Mouse (Mus musculus) gastrocnemius, postnatal 25 days (tissue): ENCODE data around the gene Smim4. TPM values are rescaled to one million over a fixed set of nuclear protein-coding genes. Genes with fewer than 3 reads are reported as not detected.

Experiments used
- DNase-seq: peaks from one replicate; pipeline ENCODE4 v3.0.0; 2022
- total RNA-seq, 2 experiments: library from RNA; stranded (reverse); gene quantifications; 1 replicate in 1 of 2; 2 replicates in 1 of 2; pipeline ENCODE4 v1.2.3; 2021

The Smim4 gene
- total RNA-seq, 2 experiments from 2014 or later = 37.6 to 43.8 TPM

GRCm38 (mm10) chr14:31138897-31139429 is 10.2 kb upstream of the Smim4 start:
- peak; percentile 6 for DNase-seq

DNA sequence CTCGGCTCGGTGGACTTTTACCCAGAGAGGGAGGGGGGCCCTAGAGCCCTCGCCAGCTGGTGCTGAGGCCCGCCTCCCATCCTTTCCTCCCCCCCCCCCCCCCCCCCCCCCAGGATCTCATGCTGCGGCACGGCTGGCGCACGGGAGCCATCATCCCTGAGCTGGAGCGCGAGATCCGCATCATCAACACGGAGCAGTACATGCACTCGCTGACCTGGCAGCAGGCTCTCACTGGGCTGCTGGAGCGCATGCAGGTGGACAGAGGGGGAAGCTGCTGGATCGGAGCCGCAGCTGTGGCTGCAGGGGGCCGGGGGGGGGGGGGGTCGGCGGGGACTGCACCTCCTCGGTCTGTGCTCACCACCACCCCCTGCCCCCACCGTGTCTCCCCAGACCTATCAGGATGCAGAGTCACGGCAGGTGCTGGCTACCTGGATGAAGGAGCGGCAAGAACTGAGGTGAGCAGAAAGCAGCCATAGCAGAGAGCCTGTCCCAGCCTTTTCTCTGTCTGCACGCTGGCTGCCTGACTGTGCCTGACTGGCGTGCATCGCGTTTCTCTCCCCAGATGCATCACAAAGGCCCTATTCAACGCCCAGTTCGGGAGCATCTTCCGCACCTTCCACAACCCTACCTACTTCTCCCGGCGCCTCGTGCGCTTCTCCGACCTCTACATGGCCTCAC is 9.6 kb upstream of the Smim4 start:
- peak; percentile 4 for DNase-seq

- DNase-seq = no peak
These were observed 9.0 kb upstream of the Smim4 start for GRCm38 (mm10) chr14:31137791-31138190.

GRCm38 (mm10) chr14:31137281-31137595 is 8.5 kb upstream of the Smim4 start:
- no peak for DNase-seq

DNA sequence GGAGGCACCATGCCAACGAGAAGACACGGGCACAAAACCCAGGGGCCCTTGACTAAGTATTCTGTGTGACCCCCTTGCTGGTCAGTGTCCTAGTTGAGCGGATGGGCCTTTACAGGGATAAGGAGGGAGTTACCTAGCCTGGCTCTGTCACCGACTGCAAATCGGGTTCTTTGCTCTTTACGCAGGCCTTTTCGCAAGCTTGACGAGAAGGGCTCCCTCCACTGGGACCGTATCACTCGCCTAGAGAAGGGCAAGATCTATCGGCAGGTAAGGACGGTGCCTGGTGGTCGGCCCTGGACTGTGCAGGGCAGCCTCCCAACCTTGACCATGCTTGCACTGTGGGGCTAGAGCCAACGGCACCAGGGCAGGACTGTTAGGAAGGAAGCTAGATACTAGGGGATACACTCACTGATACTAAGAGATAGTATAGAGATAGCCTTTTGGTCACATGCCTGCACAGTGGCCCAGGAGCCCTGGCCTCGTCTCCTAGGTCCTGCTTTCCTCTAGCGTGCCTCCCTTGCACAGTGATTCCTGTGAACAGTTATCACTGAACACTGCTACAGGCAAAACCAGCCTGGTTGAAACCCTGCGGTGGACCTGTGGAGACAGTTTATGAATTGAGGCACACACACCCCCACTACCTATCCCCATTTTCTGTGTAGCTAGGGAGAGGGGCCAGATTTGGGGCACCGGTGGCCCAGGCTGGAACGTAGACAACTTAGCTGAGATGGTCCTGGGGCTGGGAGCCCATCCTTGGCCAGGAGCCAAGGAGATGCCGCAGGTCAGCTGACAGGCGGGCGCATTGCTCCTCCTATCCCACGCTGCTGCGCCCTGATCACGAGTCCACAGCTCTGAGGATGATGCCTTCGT is 7.9 kb upstream of the Smim4 start:
- peak; percentile 5 for DNase-seq

DNA sequence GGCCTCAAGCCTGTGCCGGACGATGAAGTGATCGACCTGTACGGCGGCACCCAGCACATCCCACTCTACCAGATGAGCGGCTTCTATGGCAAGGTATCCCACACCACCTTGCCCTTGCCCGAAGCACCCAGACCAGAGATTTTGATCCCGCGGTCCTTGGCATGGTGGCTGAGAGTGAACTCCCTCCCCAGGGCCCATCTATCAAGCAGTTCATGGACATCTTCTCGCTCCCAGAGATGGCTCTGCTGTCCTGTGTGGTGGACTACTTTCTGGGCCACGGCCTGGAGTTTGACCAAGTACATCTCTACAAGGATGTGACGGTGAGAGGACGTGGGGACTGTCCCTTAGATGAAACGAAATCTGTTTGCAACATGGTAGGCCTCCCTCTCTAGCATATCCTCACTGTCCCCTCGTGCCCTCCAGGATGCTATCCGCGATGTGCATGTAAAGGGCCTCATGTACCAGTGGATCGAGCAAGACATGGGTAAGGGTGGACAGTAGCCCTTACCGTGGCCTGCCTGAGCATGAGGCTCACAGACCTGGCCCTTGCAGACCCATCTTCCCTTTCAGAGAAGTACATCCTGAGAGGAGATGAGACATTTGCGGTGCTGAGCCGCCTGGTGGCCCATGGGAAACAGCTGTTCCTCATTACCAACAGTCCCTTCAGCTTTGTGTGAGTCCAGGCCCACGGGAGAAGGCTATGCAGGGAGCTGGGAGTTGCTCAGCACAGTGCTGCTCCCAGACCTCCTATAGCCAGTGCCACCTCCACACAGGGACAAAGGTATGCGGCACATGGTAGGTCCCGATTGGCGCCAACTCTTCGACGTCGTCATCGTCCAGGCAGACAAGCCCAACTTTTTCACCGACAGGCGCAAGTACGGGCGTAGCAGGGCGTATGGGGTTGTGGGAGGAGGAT is 7.0 kb upstream of the Smim4 start:
- peak; percentile 7 for DNase-seq

DNA sequence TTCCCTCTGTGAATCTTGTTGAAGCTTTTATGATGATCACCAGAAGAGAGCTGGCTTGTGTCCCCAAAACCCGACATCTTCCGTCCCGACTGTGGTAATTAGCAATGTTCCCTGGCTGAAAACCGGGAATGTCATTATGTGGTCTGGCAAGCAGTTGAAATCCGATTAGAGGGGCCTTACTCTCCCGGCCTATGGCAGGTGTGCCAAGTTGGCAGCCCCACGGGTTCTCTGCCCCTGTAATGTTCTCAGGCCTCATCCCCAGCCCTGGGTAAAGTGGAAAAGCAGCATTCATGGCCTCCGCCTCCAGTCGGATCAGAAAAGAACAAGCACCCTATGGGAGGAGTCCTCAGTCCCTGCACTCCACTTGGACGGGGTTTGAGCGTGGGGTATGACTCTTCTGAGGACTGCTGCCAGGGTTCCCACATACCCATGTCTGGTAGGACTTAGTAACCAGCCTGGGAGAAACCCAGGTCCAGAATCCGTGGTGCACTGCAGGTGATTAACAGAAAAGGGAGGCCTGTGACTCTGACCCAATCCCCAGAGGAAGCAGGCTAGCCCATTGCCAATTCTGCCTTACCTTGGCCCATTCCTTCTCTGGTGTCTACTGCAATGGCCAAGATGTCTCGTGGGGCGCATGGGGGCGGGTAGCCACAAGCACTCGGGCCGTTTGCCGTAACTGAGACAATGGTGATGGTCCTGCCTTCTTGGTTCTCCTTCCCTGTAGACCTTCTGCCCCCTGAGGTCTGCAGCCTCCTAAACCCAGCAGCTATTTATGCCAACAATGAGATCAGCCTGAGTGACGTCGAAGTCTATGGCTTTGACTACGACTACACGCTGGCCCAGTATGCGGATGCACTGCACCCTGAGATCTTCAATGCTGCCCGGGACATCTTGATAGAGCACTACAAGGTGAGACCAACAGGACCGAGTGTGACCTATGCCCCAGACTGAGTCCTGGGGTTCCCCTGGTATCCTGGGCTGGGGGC is 5.6 kb upstream of the Smim4 start:
- DNase-seq = peak; percentile 5

- peak; percentile 9 for DNase-seq
These were observed 4.4 kb upstream of the Smim4 start for GRCm38 (mm10) chr14:31133023-31133665.

DNA sequence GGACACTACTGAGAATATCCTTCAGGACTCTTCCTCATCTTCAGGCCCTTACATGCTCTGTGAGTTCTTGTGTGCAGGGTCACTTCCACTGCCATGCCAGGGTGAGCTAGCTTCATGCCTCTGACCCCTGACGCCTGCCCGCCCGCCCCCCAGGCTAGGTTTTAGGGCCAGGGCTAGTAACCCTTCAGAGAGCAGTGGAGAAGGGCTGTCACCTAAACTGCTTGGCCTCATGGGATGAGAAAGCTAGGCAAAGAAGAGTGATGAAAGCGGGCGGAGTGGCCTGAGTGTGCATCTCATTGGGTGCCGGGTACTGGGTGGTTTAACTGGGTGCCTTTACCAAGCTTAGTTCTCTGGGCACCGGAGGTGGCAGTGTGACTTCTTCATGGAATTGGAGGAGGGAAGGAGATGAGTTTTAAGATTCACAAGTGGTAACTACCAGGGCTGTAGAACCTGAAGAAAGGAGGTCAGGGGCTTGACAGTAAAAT is 3.8 kb upstream of the Smim4 start:
- DNase-seq = peak; percentile 3

DNA sequence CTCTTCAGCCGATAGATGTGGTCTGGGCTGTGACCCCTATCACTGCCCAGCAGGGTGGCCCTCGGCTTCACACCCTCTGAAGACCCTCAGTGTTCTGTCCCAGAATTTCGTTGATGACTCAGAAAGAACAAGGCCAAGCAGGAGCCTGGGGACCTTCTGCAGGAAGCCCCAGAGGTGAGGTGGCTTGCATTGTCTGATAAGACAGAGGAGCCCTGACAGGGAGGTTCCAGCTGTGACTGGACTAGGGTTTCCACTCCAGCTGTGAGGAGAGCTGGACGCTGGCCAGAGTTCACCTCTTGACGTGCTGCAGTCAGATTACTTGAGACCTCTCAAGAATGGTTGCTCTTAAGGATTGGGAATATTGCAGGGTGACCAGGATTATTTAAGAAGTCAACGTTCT is 3.3 kb upstream of the Smim4 start:
- peak; percentile 6 for DNase-seq

- DNase-seq = peak; percentile 23
These were observed 2.6 kb upstream of the Smim4 start for GRCm38 (mm10) chr14:31131272-31131821.

GRCm38 (mm10) chr14:31130236-31131220 is 1.8 kb upstream of the Smim4 start, which contains the start of gene Nt5dc2:
TSS of gene Nt5dc2 (plus strand) at chr14:31131053.
- DNase-seq = peak; percentile 87

DNA sequence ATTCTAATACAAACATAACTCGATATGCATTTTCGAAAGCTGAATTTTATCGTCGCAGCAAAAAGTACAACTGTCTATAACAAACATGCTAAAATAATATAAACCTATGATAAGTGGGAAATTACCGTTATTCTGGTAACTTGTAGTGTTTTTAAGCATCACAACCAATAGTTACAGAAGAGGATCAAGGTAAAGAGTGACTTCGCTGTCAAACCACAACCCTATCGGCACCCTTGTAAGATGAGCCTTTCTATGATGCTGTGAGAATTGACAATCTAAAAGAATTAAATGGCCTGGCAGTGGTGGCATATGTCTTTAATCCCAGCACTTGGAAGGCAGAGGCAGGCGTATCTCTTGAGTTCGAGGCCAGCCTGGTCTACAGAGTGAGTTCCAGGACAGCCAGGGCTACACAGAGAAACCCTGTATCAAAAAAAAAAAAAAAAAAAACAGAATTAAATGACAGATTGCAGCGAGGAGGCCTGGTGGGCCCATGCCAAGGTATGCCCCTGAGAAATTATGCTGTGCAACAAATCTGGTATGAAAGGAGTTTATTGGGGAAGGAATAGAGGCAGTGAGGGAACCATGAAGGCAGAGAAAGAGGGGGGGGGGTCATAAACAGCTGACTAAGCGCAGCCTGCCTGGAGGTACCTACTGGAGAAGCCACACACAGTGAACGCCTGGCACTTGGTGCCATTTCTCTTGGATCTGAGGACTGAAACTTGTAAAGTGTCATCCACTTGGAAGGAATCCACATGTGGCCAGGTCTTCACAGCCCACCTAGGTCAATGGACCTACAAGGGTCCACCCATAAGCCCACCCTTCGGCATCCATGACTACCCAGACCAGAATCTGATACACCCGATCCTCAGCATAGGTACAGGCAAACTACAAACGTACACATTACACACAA is 825 bp upstream of the Smim4 start:
- DNase-seq = peak; percentile 8

DNA sequence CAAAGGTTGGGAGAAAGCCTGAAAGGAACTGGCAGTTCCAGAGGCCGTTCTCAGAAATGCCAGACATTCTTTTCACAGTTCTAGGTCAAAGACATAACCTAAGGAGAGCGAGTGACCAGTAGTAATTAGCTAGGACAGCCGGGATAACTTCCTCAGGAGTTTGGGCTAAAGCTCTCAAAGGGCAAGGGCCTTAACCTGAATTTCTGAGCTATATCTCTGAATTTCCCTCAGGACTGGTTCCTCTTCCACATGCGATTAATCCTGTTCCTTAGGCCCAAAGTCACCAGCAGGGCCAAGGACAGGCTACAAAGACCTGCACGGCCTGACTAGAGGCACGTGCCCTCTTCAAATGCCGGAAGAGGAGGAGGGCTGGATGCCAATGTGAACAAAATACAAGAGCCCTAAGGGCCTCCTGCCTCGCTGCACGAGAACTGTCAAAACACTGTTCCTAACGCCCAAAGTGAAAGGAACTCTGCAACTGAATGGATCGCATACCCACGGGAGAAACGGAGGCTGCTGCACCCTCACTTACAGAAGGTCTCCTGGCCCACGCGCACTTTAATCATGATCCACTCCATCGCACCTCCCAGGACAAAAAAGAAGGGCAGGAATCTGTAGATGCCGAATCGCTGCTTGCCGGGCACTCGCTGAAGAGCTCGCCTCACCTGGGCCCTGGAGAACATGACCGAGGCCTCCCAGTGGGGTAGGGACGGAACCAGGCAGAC is 493 bp downstream of the Smim4 start:
- peak; percentile 14 for DNase-seq

- no peak for DNase-seq
These were observed 1.9 kb downstream of the Smim4 start for GRCm38 (mm10) chr14:31126826-31127225.
